Mouse (Mus musculus): ENCODE measurements around the gene Foxo3. TPM values are rescaled to one million over a fixed set of nuclear protein-coding genes. Genes with fewer than 3 reads are reported as not detected.

Gene Foxo3
- polyA plus RNA-seq, 1 experiment from 2014 or later: 9.3 TPM

GRCm38 (mm10) chr10:42278307-42278850 lies 1.8 kb upstream of the Foxo3 start:
- no peak for TF ChIP-seq CTCF (IDR thresholded peaks at IDR 0.05; ENCODE audit: low read depth)
- Histone ChIP-seq H3K9me3 (ENCODE audit: control insufficient read depth) (no peaks in the 10 kb centered on the region), H3K36me3 (ENCODE audit: control insufficient read depth, insufficient read depth) (no peaks in the 10 kb centered on the region), H3K27ac (ENCODE audit: low read depth, low read length) (peak overlapping the region; percentile 98), H3K4me1 (replicated peaks; ENCODE audit: control insufficient read depth, insufficient read depth, low read length) (peaks cover 9% of the 10 kb centered on the region; the same call in 1 of the 2 replicates), H3K27me3 (replicated peaks; ENCODE audit: control insufficient read depth, insufficient read depth, low read length) (no peaks in the 10 kb centered on the region), H3K9ac (ENCODE audit: low read depth, low read length) (peak overlapping the region; percentile 86), H3K4me3 (ENCODE audit: low read depth, low read length) (peak overlapping the region; percentile 85), H3K4me2 (replicated peaks; ENCODE audit: low read depth) (peak overlapping the region; percentile 97)
- 1% methylated on average over 38 of the region's 38 CpGs for WGBS
- ATAC-seq: no peak

GRCm38 (mm10) chr10:42277476-42278306 lies 1.1 kb upstream of the Foxo3 start:
- peaks cover 12% of the 10 kb centered on the region; the same call in 1 of the 2 replicates for H3K4me1 ChIP-seq (replicated peaks; ENCODE audit: control insufficient read depth, insufficient read depth, low read length)
- no peaks in the 10 kb centered on the region for H3K9me3 ChIP-seq (ENCODE audit: control insufficient read depth)
- H3K4me2 ChIP-seq (replicated peaks; ENCODE audit: low read depth): peak overlapping the region; percentile 97
- H3K9ac ChIP-seq (ENCODE audit: low read depth, low read length): peak overlapping the region; percentile 86
- no peaks in the 10 kb centered on the region for H3K27me3 ChIP-seq (replicated peaks; ENCODE audit: control insufficient read depth, insufficient read depth, low read length)
- H3K36me3 ChIP-seq (ENCODE audit: control insufficient read depth, insufficient read depth): no peaks in the 10 kb centered on the region
- H3K4me3 ChIP-seq (ENCODE audit: low read depth, low read length): peak overlapping the region; percentile 85
- peak overlapping the region; percentile 98 for H3K27ac ChIP-seq (ENCODE audit: low read depth, low read length)
- TF ChIP-seq CTCF (IDR thresholded peaks at IDR 0.05; ENCODE audit: low read depth): peak; percentile 27; the same call in 1 of the 2 replicates
- peak; percentile 87 for ATAC-seq
- WGBS: under 1% methylated on average over 78 of the region's 78 CpGs

- peak; percentile 5 for ATAC-seq
These were observed 569 bp downstream of the Foxo3 start for GRCm38 (mm10) chr10:42275871-42276501.

GRCm38 (mm10) chr10:42275401-42275870 lies 1.1 kb downstream of the Foxo3 start:
- Histone ChIP-seq H3K9me3 (ENCODE audit: control insufficient read depth) (no peaks in the 10 kb centered on the region), H3K4me1 (replicated peaks; ENCODE audit: control insufficient read depth, insufficient read depth, low read length) (peaks cover 20% of the 10 kb centered on the region), H3K27me3 (replicated peaks; ENCODE audit: control insufficient read depth, insufficient read depth, low read length) (no peaks in the 10 kb centered on the region), H3K9ac (ENCODE audit: low read depth, low read length) (peak overlapping the region; percentile 86), H3K27ac (ENCODE audit: low read depth, low read length) (peak overlapping the region; percentile 98), H3K4me2 (replicated peaks; ENCODE audit: low read depth) (peak overlapping the region; percentile 97), H3K36me3 (ENCODE audit: control insufficient read depth, insufficient read depth) (no peaks in the 10 kb centered on the region), H3K4me3 (ENCODE audit: low read depth, low read length) (peak overlapping the region; percentile 85)
- no peak for ATAC-seq
- under 1% methylated on average over 42 of the region's 54 CpGs for WGBS
- TF ChIP-seq CTCF (IDR thresholded peaks at IDR 0.05; ENCODE audit: low read depth): 0 out of 2 replicates have a peak, but pooled peaks have one; percentile 6

More at GRCm38 (mm10) chr10:42275871-42276501, 569 bp downstream of the Foxo3 start:
- no peaks in the 10 kb centered on the region for H3K27me3 ChIP-seq (replicated peaks; ENCODE audit: control insufficient read depth, insufficient read depth, low read length)
- H3K9ac ChIP-seq (ENCODE audit: low read depth, low read length): peak overlapping the region; percentile 86
- TF ChIP-seq CTCF (IDR thresholded peaks at IDR 0.05; ENCODE audit: low read depth): no peak
- H3K27ac ChIP-seq (ENCODE audit: low read depth, low read length): peak overlapping the region; percentile 98
- peak overlapping the region; percentile 97 for H3K4me2 ChIP-seq (replicated peaks; ENCODE audit: low read depth)
- no peaks in the 10 kb centered on the region for H3K9me3 ChIP-seq (ENCODE audit: control insufficient read depth)
- peaks cover 19% of the 10 kb centered on the region for H3K4me1 ChIP-seq (replicated peaks; ENCODE audit: control insufficient read depth, insufficient read depth, low read length)
- no peaks in the 10 kb centered on the region for H3K36me3 ChIP-seq (ENCODE audit: control insufficient read depth, insufficient read depth)
- WGBS: 0% methylated on average over 37 of the region's 40 CpGs
- H3K4me3 ChIP-seq (ENCODE audit: low read depth, low read length): peak overlapping the region; percentile 85

GRCm38 (mm10) chr10:42274712-42275400 lies 1.7 kb downstream of the Foxo3 start:
- no peaks in the 10 kb centered on the region for H3K9me3 ChIP-seq (ENCODE audit: control insufficient read depth)
- H3K4me1 ChIP-seq (replicated peaks; ENCODE audit: control insufficient read depth, insufficient read depth, low read length): peaks cover 20% of the 10 kb centered on the region
- no peak for ATAC-seq
- peak overlapping the region; percentile 97 for H3K4me2 ChIP-seq (replicated peaks; ENCODE audit: low read depth)
- no peaks in the 10 kb centered on the region for H3K27me3 ChIP-seq (replicated peaks; ENCODE audit: control insufficient read depth, insufficient read depth, low read length)
- WGBS: 5% methylated on average over 65 of the region's 65 CpGs
- no peaks in the 10 kb centered on the region for H3K36me3 ChIP-seq (ENCODE audit: control insufficient read depth, insufficient read depth)
- peak overlapping the region; percentile 86 for H3K9ac ChIP-seq (ENCODE audit: low read depth, low read length)
- no peak for TF ChIP-seq CTCF (IDR thresholded peaks at IDR 0.05; ENCODE audit: low read depth)
- peak overlapping the region; percentile 85 for H3K4me3 ChIP-seq (ENCODE audit: low read depth, low read length)
- H3K27ac ChIP-seq (ENCODE audit: low read depth, low read length): peak overlapping the region; percentile 98
